Mouse (Mus musculus) intestine, postnatal 0 days (tissue): Measurements from ENCODE around the gene Btbd35f12. TPM values are rescaled to one million over a fixed set of nuclear protein-coding genes. Genes with fewer than 3 reads are reported as not detected.
"Not testable (repeated sequence)": the region's sequence is repeated elsewhere in the genome, so short reads cannot be mapped to it uniquely, and the experiment has no call there.

ENCODE experiments used
- ATAC-seq: fragments of 200-750 bp; cut with Nextera tagmentation; 2 replicates; pipeline ENCODE4 v1.8.0; 2017; ENCODE audit warnings: mild to moderate bottlenecking, moderate TSS enrichment, moderate library complexity
- H3K27ac ChIP-seq: fragments of 300-500 bp; sonication (generic); 2 replicates; pipeline ENCODE4 v1.5.1; 2014; ENCODE audit warnings: mild to moderate bottlenecking, low read depth, low read length, moderate library complexity
- H3K27me3 ChIP-seq: fragments of 300-500 bp; sonication (generic); replicated peaks from 2 replicates; pipeline ENCODE4 v1.6.1; 2014; ENCODE audit warnings: low read length, mixed read lengths; ENCODE audit not compliant: control insufficient read depth, insufficient read depth
- H3K36me3 ChIP-seq: fragments of 300-500 bp; sonication (generic); 2 replicates; pipeline ENCODE4 v1.6.1; 2014; ENCODE audit warnings: mild to moderate bottlenecking, moderate library complexity; ENCODE audit not compliant: control insufficient read depth, insufficient read depth
- H3K4me1 ChIP-seq: fragments of 300-500 bp; sonication (generic); replicated peaks from 2 replicates; pipeline ENCODE4 v1.6.1; 2014; ENCODE audit warnings: antibody characterized with exemption, low read length, mixed read lengths; ENCODE audit not compliant: control insufficient read depth, insufficient read depth
- H3K4me2 ChIP-seq: fragments of 300-500 bp; sonication (generic); replicated peaks from 2 replicates; pipeline ENCODE4 v1.6.1; 2014; ENCODE audit warnings: low read depth, mild to moderate bottlenecking, moderate library complexity
- H3K4me3 ChIP-seq: fragments of 300-500 bp; sonication (generic); 2 replicates; pipeline ENCODE4 v1.5.1; 2014; ENCODE audit warnings: low read depth, low read length
- H3K9ac ChIP-seq: fragments of 300-500 bp; sonication (generic); 2 replicates; pipeline ENCODE4 v1.6.1; 2014; ENCODE audit warnings: mild to moderate bottlenecking, low read depth, low read length
- H3K9me3 ChIP-seq: fragments of 300-500 bp; sonication (generic); 2 replicates; pipeline ENCODE4 v1.6.1; 2016; ENCODE audit warnings: mixed run types; ENCODE audit not compliant: control insufficient read depth
- WGBS: fragments of 180-500 bp; shearing (Covaris S2); extraction: QIAGEN DNeasy Blood & Tissue Kit; methylation state at CpG from one replicate; pipeline ENCODE4 v1.1.7; 2014; 5-methylcytosine and 5-hydroxymethylcytosine counted together
- polyA plus RNA-seq: library from polyadenylated mRNA; unstranded; fragments of >200 nt; fragmentation: Nextera tagmentation; extraction: Ambion mirVana; gene quantifications from 2 replicates; pipeline ENCODE4 v1.2.1, GENCODE M21; 2015

The Btbd35f12 gene
- polyA plus RNA-seq, result not detected in 2 replicates

GRCm38 (mm10) chrX:33313079-33313478, at the start of gene Btbd35f12:
Gene Btbd35f12, plus strand, starts transcription at chrX:33313379.
- not testable (repeated sequence) for H3K27me3 ChIP-seq, H3K4me2 ChIP-seq, H3K9ac ChIP-seq, ATAC-seq, H3K9me3 ChIP-seq, H3K4me3 ChIP-seq, H3K36me3 ChIP-seq, H3K27ac ChIP-seq, H3K4me1 ChIP-seq
- no CpG with 5 or more reads among the region's 3 CpGs for WGBS

DNA sequence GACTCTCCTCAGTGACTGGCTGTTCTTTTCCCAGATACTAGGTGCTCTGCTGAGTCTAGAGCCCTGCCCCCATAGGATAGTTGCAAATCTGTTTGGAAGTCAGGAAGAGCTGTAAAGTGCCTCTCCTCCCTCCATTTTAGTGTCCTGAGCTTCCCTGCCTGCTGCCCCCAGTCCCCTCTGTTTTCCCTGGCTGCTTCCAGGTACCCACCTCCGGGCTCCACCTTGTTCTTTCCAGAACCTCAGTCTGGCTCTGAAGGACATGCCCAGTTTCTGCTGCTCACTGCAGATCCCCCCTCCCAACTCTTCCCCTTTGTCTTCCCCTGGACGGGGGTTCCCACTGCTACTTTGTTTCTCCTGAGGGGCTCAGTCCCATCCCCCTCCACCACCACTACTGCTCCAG, 40.1 kb downstream of the Btbd35f12 start:
- H3K4me1 ChIP-seq, ATAC-seq, H3K4me2 ChIP-seq, H3K9ac ChIP-seq, H3K27me3 ChIP-seq, H3K36me3 ChIP-seq, H3K9me3 ChIP-seq, H3K27ac ChIP-seq, H3K4me3 ChIP-seq: not testable (repeated sequence)
- WGBS, result 72% methylated on average over 2 of the region's 2 CpGs

Other genes starting within 250 kb of the Btbd35f12 start
- not detected in 2 replicates for gene Spin2-ps6, start 78.5 kb upstream of the Btbd35f12 start, polyA plus RNA-seq